Mouse (Mus musculus) liver, embryonic 14.5 days (tissue): ENCODE measurements around the gene Flcn. TPM values are rescaled to one million over a fixed set of nuclear protein-coding genes. Genes with fewer than 3 reads are reported as not detected.

Experiments used
- ATAC-seq: fragments of 200-750 bp; cut with Nextera tagmentation; 2 replicates; pipeline ENCODE4 v1.8.0; 2017; ENCODE audit warnings: moderate number of reproducible peaks, mild to moderate bottlenecking, moderate library complexity; ENCODE audit not compliant: insufficient read depth
- DNase-seq, 3 experiments: peaks; one replicate each; pipeline ENCODE4 v3.0.0-alpha.2; 2012 to 2013; ENCODE audit warnings: low read depth in 3 of 3, low spot score in 3 of 3
- H3K27ac ChIP-seq: fragments of 300-500 bp; sonication (generic); 2 replicates; pipeline ENCODE4 v1.5.1; 2014; ENCODE audit warnings: moderate library complexity, mild to moderate bottlenecking, control low read depth, inconsistent platforms
- H3K27me3 ChIP-seq: fragments of 300-500 bp; sonication (generic); 2 replicates; pipeline ENCODE4 v1.6.1; 2014; ENCODE audit warnings: mild to moderate bottlenecking, low read length, moderate library complexity; ENCODE audit not compliant: control insufficient read depth, insufficient read depth
- H3K36me3 ChIP-seq: fragments of 300-500 bp; sonication (generic); replicated peaks from 2 replicates; pipeline ENCODE4 v1.6.1; 2014; ENCODE audit warnings: low read depth; ENCODE audit not compliant: control insufficient read depth, insufficient read depth
- H3K4me1 ChIP-seq, 2 experiments: fragments of 200-500 bp in 1 of 2; fragments of 300-500 bp in 1 of 2; sonication (generic) in 1 of 2; replicated peaks; 2 replicates each; pipeline ENCODE4 v1.6.1; 2012 to 2014; ENCODE audit warnings: antibody characterized with exemption in 1 of 2, inconsistent platforms in 1 of 2, low read length in 1 of 2; ENCODE audit not compliant: control insufficient read depth in 2 of 2, insufficient read depth in 2 of 2
- H3K4me2 ChIP-seq: fragments of 300-500 bp; sonication (generic); 2 replicates; pipeline ENCODE4 v1.6.1; 2014; ENCODE audit warnings: low read depth, mild to moderate bottlenecking, control low read depth, moderate library complexity
- H3K4me3 ChIP-seq, 2 experiments: fragments of 200-500 bp in 1 of 2; fragments of 300-500 bp in 1 of 2; sonication (generic) in 1 of 2; 2 replicates each; pipeline ENCODE4 v1.5.1; 2012 to 2014; ENCODE audit warnings: low read depth in 2 of 2, low read length in 2 of 2, mild to moderate bottlenecking in 2 of 2, control low read depth in 1 of 2, inconsistent platforms in 1 of 2, moderate library complexity in 1 of 2; ENCODE audit not compliant: insufficient read depth in 1 of 2
- H3K9ac ChIP-seq: fragments of 300-500 bp; sonication (generic); replicated peaks from 2 replicates; pipeline ENCODE4 v1.6.1; 2014; ENCODE audit warnings: mild to moderate bottlenecking, control low read depth, moderate library complexity
- H3K9me3 ChIP-seq: fragments of 300-500 bp; sonication (generic); 2 replicates; pipeline ENCODE4 v1.6.1; 2016; ENCODE audit warnings: low read length, mixed read lengths; ENCODE audit not compliant: control insufficient read depth
- CTCF ChIP-seq: IDR thresholded peaks from 2 replicates; pipeline ENCODE4 v1.5.1; 2016; ENCODE audit warnings: antibody characterized with exemption, low read depth, control low read depth
- EP300 ChIP-seq: IDR thresholded peaks from 2 replicates; pipeline ENCODE4 v1.6.1; 2016; ENCODE audit warnings: antibody characterized with exemption, low read depth
- WGBS: fragments of 180-500 bp; shearing (Covaris S2); extraction: QIAGEN DNeasy Blood & Tissue Kit; methylation state at CpG from one replicate; pipeline ENCODE4 v1.1.7; 2014; ENCODE audit not compliant: insufficient replicate concordance; 5-methylcytosine and 5-hydroxymethylcytosine counted together
- polyA plus RNA-seq, 2 experiments: library from polyadenylated mRNA; depleted of rRNA in 1 of 2; stranded (reverse) in 1 of 2; unstranded in 1 of 2; fragments of >200 nt; fragmentation: Nextera tagmentation in 1 of 2; extraction: Ambion mirVana in 1 of 2; gene quantifications; 2 replicates each; pipeline versions ENCODE4 v1.2.1 to v1.2.3; 2012 to 2014

Flcn gene
- polyA plus RNA-seq, 2 experiments = 7.2 to 11.1 TPM

DNA sequence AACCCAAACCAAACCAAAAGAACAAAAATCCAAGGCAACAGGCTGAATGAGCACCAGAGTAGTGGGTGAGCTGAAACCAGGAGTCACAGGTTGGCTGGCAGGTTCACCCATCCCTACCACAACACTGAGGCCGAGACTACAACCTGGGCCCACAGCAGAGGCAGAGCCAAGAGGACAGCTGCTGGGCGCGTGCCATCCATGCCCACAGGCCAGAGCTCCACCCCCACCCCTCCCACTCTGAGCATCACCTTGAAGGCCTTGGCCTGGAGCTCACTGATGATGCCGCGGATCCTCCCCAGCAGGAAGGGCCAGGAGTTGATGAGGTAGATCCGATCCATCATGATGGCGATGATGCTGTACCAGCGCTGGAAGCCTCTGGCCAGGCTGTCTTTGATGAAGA, 7.9 kb downstream of the Flcn start:
- H3K9me3 ChIP-seq = no peaks in the 10 kb centered on the region
- no peak overlapping the region for H3K9ac ChIP-seq
- DNase-seq (no peak), ATAC-seq (no peak)
- H3K4me2 ChIP-seq = no peak overlapping the region
- H3K27me3 ChIP-seq = no peaks in the 10 kb centered on the region
- peaks cover 17% of the 10 kb centered on the region for H3K36me3 ChIP-seq
- no peak overlapping the region for H3K4me3 ChIP-seq
- H3K4me1 ChIP-seq = no peaks in the 10 kb centered on the region
- WGBS = 90% methylated on average over 8 of the region's 8 CpGs
- H3K27ac ChIP-seq = no peak overlapping the region
- no peak for TF ChIP-seq EP300
- no peak for TF ChIP-seq CTCF

DNA sequence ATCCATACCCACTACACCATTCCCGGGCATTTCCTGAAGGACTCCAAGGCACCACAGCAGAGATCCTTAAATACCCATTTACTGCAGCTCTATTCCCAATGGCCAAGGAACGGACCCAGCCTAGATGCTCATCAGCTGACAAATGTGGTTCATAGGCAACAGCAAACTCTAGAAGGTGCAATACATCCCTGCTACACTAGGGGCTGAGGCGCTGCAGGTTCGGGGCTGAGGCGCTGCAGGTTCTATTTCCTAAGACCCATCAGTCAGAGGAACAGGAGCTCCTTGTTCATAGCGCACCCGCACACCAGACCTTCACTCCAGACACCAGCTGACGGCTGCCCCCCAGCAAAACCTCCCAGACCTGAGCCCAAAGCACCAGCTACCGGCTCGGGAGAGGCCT, 9.4 kb downstream of the Flcn start:
- Histone ChIP-seq H3K27me3 (no peaks in the 10 kb centered on the region), H3K9ac (no peak overlapping the region), H3K4me3 (no peak overlapping the region), H3K36me3 (peaks cover 22% of the 10 kb centered on the region), H3K4me1 (no peaks in the 10 kb centered on the region), H3K9me3 (no peaks in the 10 kb centered on the region), H3K27ac (no peak overlapping the region), H3K4me2 (no peak overlapping the region)
- TF ChIP-seq EP300 (no peak), CTCF (peak; percentile 49)
- WGBS = 85% methylated on average over 10 of the region's 10 CpGs
- DNase-seq = no peak
- no peak for ATAC-seq

DNA sequence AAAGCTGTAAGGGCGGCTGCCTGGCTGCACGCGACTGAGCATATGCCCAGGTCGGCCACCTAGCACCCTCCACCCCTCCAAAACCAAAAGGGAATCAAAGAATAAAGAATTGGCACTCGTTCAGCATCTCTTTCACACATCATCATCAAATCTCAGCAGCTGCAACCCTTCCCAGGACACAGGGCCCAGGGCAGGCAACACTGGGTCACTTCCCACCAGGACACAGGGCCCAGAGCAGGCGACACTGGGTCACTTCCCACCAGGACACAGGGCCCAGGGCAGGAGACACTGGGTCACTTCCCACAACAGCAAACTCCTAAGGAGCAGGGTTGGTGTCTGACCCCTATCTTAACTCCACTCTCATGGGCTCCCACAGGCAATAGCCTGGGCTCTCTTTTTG, 16.4 kb downstream of the Flcn start:
- Histone ChIP-seq H3K9me3 (no peaks in the 10 kb centered on the region), H3K36me3 (peaks cover 22% of the 10 kb centered on the region), H3K27me3 (no peaks in the 10 kb centered on the region), H3K4me1 (no peaks in the 10 kb centered on the region), H3K4me3 (no peak overlapping the region), H3K9ac (no peak overlapping the region), H3K27ac (no peak overlapping the region), H3K4me2 (no peak overlapping the region)
- DNase-seq (no peak), ATAC-seq (no peak)
- WGBS = 82% methylated on average over 6 of the region's 6 CpGs
- TF ChIP-seq EP300 (no peak), CTCF (no peak)

GRCm38 (mm10) chr11:59789311-59789710, 20.5 kb downstream of the Flcn start:
- no peaks in the 10 kb centered on the region for H3K9me3 ChIP-seq
- H3K4me2 ChIP-seq = no peak overlapping the region
- TF ChIP-seq EP300 = no peak
- no peak for TF ChIP-seq CTCF
- WGBS = 74% methylated on average over 1 of the region's 1 CpGs
- DNase-seq (no peak), ATAC-seq (no peak)
- H3K9ac ChIP-seq = no peak overlapping the region
- H3K4me1 ChIP-seq = no peaks in the 10 kb centered on the region
- H3K27ac ChIP-seq = no peak overlapping the region
- H3K4me3 ChIP-seq = no peak overlapping the region
- no peaks in the 10 kb centered on the region for H3K27me3 ChIP-seq
- H3K36me3 ChIP-seq = peaks cover 9% of the 10 kb centered on the region; the same call in 1 of the 2 replicates

- Histone ChIP-seq H3K9me3 (no peaks in the 10 kb centered on the region), H3K27ac (no peak within 1 kb of the TSS)
- under 1% methylated on average over 51 of the region's 51 CpGs for WGBS
These were observed 22.5 kb downstream of the Flcn start, which contains the start of gene Pld6 for GRCm38 (mm10) chr11:59787199-59787781. TSS of gene Pld6 (minus strand) at chr11:59787645.

More at GRCm38 (mm10) chr11:59787199-59787781, 22.5 kb downstream of the Flcn start, which contains the start of gene Pld6:
- Histone ChIP-seq H3K4me3 (peak within 1 kb of the TSS; percentile 20 to 54), H3K4me2 (peak within 1 kb of the TSS; percentile 73), H3K4me1 (no peaks in the 10 kb centered on the region), H3K27me3 (no peaks in the 10 kb centered on the region), H3K9ac (peak within 1 kb of the TSS; percentile 51), H3K36me3 (peaks cover 5% of the 10 kb centered on the region; the same call in 1 of the 2 replicates)
- ATAC-seq = peak; percentile 79
- TF ChIP-seq EP300 (no peak), CTCF (0 out of 2 replicates have a peak, but pooled peaks have one; percentile 10)
- peak in 2 of 3 experiments; percentile 30 to 43 for DNase-seq
